Mouse (Mus musculus): ENCODE results near the gene Gm20777. TPM values are rescaled to one million over a fixed set of nuclear protein-coding genes. Genes with fewer than 3 reads are reported as not detected.

Gm20777 gene
- polyA plus RNA-seq (2012; rRNA removed): not detected in 2 replicates

DNA sequence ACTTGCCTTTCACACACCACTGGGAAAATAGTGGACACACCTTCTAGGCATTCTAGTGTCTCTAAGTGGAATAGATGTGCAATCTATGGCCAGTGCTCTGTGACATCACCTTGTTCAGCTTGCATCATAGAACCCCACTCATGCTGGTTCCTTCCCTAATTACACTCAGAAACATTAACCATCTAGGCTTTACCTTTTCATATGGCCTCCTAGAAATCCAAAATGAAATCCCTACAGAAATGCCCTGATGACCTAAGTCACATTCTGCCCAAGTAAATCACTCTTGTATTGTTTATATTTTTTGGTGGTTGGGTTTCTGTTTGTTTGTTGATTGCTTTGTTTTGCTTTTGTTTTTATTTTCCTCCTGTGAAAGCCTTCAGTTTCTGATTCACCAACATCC lies at the start of gene Gm20777:
Gene Gm20777, minus strand, starts transcription at position 101 of the 400 bp plus-strand sequence.

Other genes starting within 250 kb of the Gm20777 start
- not detected in 2 replicates for gene Gm20737, start 216.4 kb downstream of the Gm20777 start, polyA plus RNA-seq (2012; rRNA removed)
- gene Gm21775, start 199.0 kb downstream of the Gm20777 start, polyA plus RNA-seq (2012; rRNA removed): not detected in 2 replicates
- not detected in 2 replicates for gene Gm21900, start 136.1 kb downstream of the Gm20777 start, polyA plus RNA-seq (2012; rRNA removed)

All from stomach, adult 2 months (tissue).